ENCODE assay signal across 10 mouse cellular contexts in genomic region chr16:94038272-94038985, GRCm38 (mm10). TPM values are rescaled to one million over a fixed set of nuclear protein-coding genes. Genes with fewer than 3 reads are reported as not detected.
DNase-seq lines count a peak whose midpoint lies in the region; ATAC-seq and TF ChIP-seq lines count a peak whose summit lies in the region.
"Had no signal": no experiment of that assay in that cellular context is flagged by ENCODE, and none has a peak within 500 bp of the region (broad histone marks: within the 10 kb centered on the region; RNA-seq: fewer than 3 reads in every experiment).

No protein-coding gene starts in this region.

- H3K4me1 ChIP-seq in forebrain, embryonic 13.5 days, result peaks cover 18% of the 10 kb centered on the region
- H3K4me1 ChIP-seq in limb, embryonic 12.5 days (replicated peaks), result peaks cover 13% of the 10 kb centered on the region

- H3K36me3 ChIP-seq in forebrain, embryonic 13.5 days (ENCODE audit: poor library complexity, severe bottlenecking), result no peaks in the 10 kb centered on the region
- no peaks in the 10 kb centered on the region for H3K36me3 ChIP-seq in limb, embryonic 12.5 days
- H3K36me3 ChIP-seq: heart, embryonic 13.5 days; stomach, embryonic 15.5 days had no signal

- ATAC-seq in forebrain, embryonic 13.5 days, result peak; percentile 58; the same call in 1 of the 2 replicates
- ATAC-seq in limb, embryonic 12.5 days (ENCODE audit: insufficient number of reproducible peaks, insufficient read depth, low FRiP score, low TSS enrichment, low read depth), result 0 out of 2 replicates have a peak, but pooled peaks have one; percentile 16

- H3K9me3 ChIP-seq in forebrain, embryonic 13.5 days (replicated peaks), result no peaks in the 10 kb centered on the region
- H3K9me3 ChIP-seq in limb, embryonic 12.5 days, result no peaks in the 10 kb centered on the region
- H3K9me3 ChIP-seq: heart, embryonic 13.5 days; stomach, embryonic 15.5 days had no signal

- WGBS in forebrain, embryonic 13.5 days, result 71% methylated on average over 12 of the region's 12 CpGs
- WGBS in limb, embryonic 12.5 days, result 64% methylated on average over 12 of the region's 12 CpGs

- no peak overlapping the region for H3K9ac ChIP-seq in forebrain, embryonic 13.5 days
- no peak overlapping the region for H3K9ac ChIP-seq in limb, embryonic 12.5 days (replicated peaks)
- H3K9ac ChIP-seq: heart, embryonic 13.5 days; stomach, embryonic 15.5 days had no signal

- no peak overlapping the region for H3K27ac ChIP-seq in forebrain, embryonic 13.5 days
- H3K27ac ChIP-seq in limb, embryonic 12.5 days, result no peak overlapping the region
- H3K27ac ChIP-seq: heart, embryonic 13.5 days; stomach, embryonic 15.5 days had no signal

- TF ChIP-seq POLR2A in brain, embryonic 14.5 days (IDR thresholded peaks at IDR 0.05; ENCODE audit: borderline replicate concordance, extremely low read depth, insufficient read depth, insufficient read length, poor library complexity, severe bottlenecking), result no peak

- DNase-seq in ovary, postnatal 36 days (ENCODE audit: low spot score), result peak; percentile 27
- DNase-seq in ovary, postnatal 10 days (ENCODE audit: low spot score), result no peak
- DNase-seq in brain, embryonic 14.5 days (ENCODE audit: low read depth), result peak; percentile 65
- peak; percentile 56 for DNase-seq in kidney, adult 18-20 months
- peak; percentile 87 for DNase-seq in retina, embryonic 14.5 days (ENCODE audit: low spot score)
- DNase-seq in urinary bladder, postnatal 25 days (ENCODE audit: low spot score), result peak; percentile 71

- H3K4me2 ChIP-seq in forebrain, embryonic 13.5 days, result no peak overlapping the region
- no peak overlapping the region for H3K4me2 ChIP-seq in limb, embryonic 12.5 days
- H3K4me2 ChIP-seq: heart, embryonic 13.5 days; stomach, embryonic 15.5 days had no signal

- peak; percentile 76 for TF ChIP-seq CTCF in brain, embryonic 14.5 days (IDR thresholded peaks at IDR 0.05; ENCODE audit: borderline replicate concordance, extremely low read depth, insufficient read depth, insufficient read length)

- H3K27me3 ChIP-seq in forebrain, embryonic 13.5 days, result peaks cover 45% of the 10 kb centered on the region
- peaks cover 68% of the 10 kb centered on the region for H3K27me3 ChIP-seq in limb, embryonic 12.5 days

- no peak overlapping the region for H3K4me3 ChIP-seq in forebrain, embryonic 13.5 days
- no peak overlapping the region for H3K4me3 ChIP-seq in limb, embryonic 12.5 days (replicated peaks)
- H3K4me3 ChIP-seq: heart, embryonic 13.5 days; stomach, embryonic 15.5 days had no signal

RNA-seq across cellular contexts. Expression of gene Cldn14, which starts 29.8 kb away (rescaled TPM):
- 0.19 TPM in 1 of 2 replicates, not detected in the other for polyA plus RNA-seq in brain, embryonic 14.5 days (2012; rRNA removed)
- 0.39 TPM in 1 of 2 replicates, not detected in the other for polyA plus RNA-seq in forebrain, embryonic 13.5 days (2015; fragmentation: Nextera tagmentation; extraction: Ambion mirVana)
- polyA plus RNA-seq in limb, embryonic 12.5 days (2016; fragmentation: Nextera tagmentation; extraction: Ambion mirVana), result not detected in 2 replicates
- polyA plus RNA-seq: heart, embryonic 13.5 days had no signal

RNA-seq across cellular contexts. Expression of gene Sim2, which starts 46.3 kb away (rescaled TPM):
- 0.74 and 0.81 TPM in 2 replicates for polyA plus RNA-seq in brain, embryonic 14.5 days (2012; rRNA removed)
- 0.12 and 0.35 TPM in 2 replicates for polyA plus RNA-seq in forebrain, embryonic 13.5 days (2015; fragmentation: Nextera tagmentation; extraction: Ambion mirVana)
- 2.0 and 2.3 TPM in 2 replicates for polyA plus RNA-seq in limb, embryonic 12.5 days (2016; fragmentation: Nextera tagmentation; extraction: Ambion mirVana)
